Mouse (Mus musculus): ENCODE data around the gene Islr. TPM values are rescaled to one million over a fixed set of nuclear protein-coding genes. Genes with fewer than 3 reads are reported as not detected.

The Islr gene
- total RNA-seq, 2 experiments from 2014 or later: 31.4 to 33.0 TPM

DNA sequence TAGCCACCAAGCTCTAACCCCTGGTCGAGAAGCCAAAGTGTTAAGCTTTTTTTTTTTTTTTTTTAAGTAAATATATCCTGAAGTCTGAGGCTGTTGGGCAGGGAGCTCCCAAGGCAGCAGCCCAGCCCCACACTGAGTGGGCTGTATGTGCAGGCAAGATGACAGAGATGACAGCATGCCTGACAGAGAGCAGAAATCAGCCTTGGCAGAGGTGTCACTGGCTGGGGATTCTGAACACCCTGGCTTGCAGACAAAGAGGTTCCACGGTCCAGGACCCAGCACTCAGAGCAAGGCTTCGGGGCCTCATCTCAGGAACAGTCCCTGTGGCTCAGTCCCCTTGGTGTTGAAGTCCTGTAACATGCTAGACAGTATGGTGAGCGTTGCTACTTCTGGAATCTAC lies 44.3 kb downstream of the Islr start:
- DNase-seq (ENCODE audit: low spot score): peak; percentile 36
- intact Hi-C loops (cut with DNase I): loop anchor here (5.0 kb wide), 1 partner anchor 152 kb away; the partner anchor contains the start of gene Loxl1

DNA sequence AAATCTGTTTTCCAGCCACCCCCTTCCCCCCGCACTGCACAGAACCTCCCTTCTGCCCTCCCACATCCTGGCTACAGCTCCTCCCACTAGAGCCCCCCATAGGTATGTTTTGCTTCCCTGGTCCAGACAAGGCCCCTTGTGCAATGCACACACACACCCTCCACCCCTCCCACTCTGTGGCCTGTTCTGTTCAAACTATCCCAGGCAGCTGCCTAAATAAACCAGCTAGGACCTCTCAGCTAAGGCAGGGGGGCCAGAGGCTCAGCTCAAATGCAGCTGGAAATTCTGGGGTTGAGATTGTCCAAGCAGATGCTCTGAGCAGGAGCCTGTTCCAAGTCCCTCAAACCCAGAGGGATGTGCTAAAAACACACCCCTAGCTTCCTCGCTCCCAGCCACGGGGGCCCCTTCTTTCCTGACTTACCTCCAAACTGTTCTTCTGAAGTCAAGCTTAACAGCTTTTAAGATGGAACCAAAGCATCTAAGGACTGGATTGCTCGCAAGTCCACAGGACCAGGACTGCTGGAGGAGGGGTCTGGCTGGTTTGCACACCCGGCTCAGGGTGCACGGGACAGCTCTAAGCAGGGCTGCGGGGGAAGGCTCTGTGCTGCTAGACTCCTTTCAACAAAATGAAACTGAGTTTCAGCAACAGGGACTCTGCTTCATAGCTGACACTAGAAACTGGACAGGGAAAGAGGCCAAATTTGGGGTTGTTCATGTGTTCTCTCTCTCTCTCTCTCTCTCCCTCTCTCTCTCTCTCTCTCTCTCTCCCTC lies 45.4 kb downstream of the Islr start:
- DNase-seq (ENCODE audit: low spot score): peak; percentile 48
- intact Hi-C loops (cut with DNase I): loop anchor here (5.0 kb wide), 1 partner anchor 154 kb away; the partner anchor contains the start of gene Loxl1

DNA sequence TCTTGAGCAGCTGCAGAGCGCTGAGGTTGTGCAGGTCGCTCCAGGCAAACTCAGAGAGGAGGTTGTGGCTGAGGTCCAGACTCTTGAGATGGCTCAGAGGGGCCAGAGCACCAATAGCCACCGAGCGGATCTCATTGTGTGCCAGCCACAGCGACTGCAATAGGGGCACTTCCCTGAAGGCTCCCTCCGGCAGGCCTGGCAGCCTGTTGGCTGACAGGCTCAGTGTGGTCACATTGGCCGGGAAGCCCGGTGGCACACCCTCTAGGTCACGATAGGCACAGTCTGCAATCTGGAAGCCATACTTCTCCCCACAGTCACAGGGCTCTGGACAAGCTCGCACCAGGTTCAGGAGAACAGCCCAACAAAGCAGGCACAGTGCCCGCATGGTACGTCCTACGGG lies 46.3 kb downstream of the Islr start:
- no peak for DNase-seq (ENCODE audit: low spot score)
- intact Hi-C loops (cut with DNase I): loop anchor here (5.0 kb wide), 1 partner anchor 154 kb away; the partner anchor contains the start of gene Loxl1

DNA sequence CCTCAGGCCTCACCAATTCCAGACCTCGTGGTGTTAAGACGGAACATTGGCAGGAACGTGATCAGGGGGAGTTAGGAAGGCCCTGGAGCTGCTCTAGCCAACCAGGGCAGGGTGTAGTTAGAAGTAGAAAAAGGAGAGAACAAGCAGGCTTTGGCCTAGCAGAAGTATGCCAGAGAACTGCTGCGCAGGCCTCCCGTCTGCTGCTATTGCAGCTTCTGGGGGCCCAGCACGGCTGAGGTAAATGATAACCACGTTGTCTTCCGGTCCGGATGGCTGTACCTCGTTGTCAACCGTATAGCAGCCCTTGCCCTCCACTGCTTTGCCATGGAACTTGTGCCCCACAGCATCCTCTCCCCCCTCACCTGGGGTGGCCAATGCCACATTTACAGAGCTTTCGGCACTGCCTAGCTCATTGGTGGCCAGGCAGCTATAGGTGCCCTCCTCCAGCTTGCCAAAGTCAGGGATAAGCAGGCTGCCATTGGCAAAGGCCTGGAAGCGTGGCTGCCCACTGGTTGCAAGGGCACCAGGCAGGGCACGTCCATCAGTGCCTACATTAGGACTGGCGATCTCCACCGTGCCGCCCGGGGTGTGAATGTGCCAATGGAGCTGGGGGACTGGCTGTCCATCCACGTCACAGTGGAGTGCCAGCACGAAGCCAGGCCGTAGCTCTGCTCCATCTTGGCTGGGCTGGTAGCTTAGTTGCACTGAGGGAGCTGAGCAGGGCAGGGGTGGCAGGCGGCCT lies 47.1 kb downstream of the Islr start:
- DNase-seq (ENCODE audit: low spot score): no peak
- intact Hi-C loops (cut with DNase I): loop anchor here (5.0 kb wide), 1 partner anchor 155 kb away; the partner anchor contains the start of gene Loxl1

DNA sequence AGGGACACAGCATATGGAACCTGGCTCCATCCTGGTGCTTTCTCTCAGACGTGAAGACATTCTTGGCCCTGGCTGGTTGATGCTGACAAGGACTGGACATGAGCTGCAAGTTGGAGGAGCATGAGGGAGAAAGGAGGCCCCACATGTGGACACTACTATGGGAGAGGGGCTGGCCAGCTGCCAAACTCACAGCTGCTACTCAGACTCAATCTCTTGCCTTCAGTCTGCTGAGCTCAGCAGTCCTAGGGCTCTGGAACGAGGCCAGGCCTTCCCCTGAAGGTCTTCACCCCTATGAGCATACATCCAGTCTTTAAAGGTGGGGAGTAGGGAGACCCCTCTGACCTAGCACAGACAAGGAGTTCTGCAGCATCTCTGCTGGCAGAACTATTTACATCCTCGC lies 48.7 kb downstream of the Islr start:
- intact Hi-C loops (cut with DNase I): loop anchor here (5.0 kb wide), 1 partner anchor 157 kb away; the partner anchor contains the start of gene Loxl1
- DNase-seq (ENCODE audit: low spot score): no peak

DNA sequence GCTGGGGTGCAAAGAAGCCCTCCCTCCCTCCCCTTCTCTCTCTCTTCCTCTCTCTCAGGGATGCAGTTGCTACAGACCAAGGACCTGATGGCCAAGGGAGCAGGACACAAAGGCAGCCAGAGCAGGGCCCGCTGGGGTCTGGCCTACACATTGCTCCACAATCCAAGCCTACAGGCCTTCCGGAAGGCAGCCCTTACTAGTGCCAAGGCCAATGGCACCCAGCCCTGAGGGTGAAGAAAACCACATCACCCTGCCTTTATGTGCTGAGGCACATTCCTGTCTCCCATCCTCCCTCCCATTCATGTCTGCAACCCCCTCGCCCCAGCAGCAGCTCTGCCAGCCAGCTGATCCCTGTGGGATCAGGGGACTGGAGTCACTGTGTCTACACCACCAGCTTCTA lies 51.0 kb downstream of the Islr start:
- DNase-seq (ENCODE audit: low spot score): no peak
- intact Hi-C loops (cut with DNase I): no loop called here

DNA sequence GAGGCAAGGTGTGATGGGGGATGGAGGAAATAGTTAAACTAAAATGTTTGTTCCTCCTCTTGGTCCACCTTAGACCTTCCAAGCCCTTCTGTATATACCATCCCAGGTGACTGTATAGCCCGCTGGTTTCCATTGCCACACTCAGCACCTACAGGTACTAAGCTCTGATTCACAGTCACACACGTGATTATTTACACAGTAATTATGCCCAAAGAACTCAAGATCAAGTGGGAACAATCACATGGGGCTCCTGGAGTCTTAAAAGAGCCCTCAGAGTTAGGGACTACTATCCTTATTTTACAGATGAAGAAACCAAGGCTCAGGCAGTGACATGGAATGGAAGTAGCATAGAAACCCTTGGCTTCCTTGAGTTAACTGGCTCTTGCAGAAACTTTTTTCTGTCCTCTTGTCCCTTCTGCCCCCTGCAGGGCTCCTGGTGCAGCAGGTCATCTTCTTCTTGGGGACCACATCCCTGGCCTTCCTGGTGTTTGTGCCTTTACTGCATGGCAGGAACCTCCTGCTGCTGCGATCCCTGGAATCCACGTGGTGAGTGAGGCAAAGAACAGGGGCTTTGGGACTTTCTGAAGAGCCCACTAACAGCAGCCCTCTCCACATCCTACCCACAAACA lies 53.3 kb downstream of the Islr start:
- intact Hi-C loops (cut with DNase I): no loop called here
- no peak for DNase-seq (ENCODE audit: low spot score)

DNA sequence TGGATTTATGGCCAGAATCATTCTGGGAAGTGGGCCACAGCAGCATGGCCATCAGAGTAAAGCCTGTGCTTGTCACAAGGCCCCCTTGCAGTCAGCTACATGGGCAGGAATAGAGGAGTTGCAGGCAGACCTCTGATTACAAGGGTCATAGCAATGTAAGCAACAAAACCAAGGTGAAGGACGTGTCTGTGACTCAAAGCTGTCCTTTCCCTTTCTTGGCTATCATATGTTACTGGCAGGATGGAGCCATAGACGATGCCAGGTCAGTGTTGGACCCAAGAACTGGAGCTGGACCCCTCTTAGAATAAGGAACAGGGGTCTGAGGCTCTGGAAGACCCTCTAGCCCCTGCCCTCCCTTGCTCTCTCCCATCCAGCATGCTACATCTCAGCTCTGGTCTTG lies 55.3 kb downstream of the Islr start:
- no peak for DNase-seq (ENCODE audit: low spot score)
- intact Hi-C loops (cut with DNase I): no loop called here

DNA sequence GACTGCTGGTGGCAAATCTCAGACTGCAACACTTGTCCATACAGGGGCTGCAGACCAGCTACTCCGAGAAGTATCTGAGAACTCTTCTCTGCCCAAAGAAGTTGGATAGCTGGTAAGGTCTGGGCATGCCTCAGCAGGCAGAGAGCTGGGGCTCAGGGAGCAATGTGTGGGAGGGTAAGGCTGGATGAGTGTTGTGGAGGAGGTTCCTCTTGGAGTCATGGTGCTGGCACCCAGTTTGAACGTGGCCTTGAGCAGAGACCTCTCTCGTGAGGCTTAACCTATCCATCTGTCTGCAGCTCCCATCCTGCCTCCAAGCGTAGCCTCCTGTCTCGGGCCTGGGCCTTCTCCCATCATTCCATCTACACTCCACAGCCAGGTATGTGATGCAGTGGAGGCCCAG lies 58.7 kb downstream of the Islr start:
- DNase-seq (ENCODE audit: low spot score): no peak
- intact Hi-C loops (cut with DNase I): no loop called here

DNA sequence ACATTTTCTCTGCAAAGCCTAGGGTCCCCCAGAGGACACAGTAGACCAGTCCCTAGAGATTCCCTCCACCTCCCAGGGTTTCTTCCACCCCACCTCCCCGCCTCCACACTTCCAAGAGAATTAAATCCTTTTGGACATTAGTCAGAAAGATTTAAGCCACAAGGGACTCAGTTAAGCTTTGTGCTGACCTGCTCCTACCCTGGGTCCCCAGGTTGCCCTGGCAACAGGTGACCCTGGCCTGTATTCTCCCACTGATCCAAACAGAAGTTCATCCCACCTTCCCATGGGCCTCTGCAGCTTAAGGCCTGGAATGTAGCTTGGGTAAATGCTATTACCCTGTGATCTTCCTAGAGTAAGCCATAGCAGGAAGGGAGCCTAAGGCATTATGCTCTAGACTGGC lies 59.4 kb downstream of the Islr start:
- no peak for DNase-seq (ENCODE audit: low spot score)

DNA sequence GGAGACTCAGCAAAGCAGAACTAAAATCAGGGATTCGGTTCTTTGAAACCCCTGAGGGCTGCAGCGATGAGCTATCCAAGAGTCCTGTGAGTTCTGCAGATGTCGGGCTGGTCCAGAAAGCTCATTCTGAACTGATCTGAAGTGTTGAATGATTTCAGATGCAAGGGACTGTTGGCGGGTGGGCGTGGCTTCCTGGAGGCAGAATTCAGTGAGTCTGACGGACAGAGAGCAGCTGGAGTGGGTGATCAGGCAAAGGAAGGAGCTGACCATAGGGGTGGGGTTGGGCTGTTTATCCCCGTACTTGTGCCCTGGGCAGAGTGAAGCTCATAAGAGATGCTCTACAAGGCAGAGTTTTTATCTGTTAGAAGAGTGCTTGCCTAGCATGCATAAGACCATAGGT lies 60.7 kb downstream of the Islr start:
- intact Hi-C loops (cut with DNase I): no loop called here
- DNase-seq (ENCODE audit: low spot score): no peak

More for the DNA sequence above, 59.4 kb downstream of the Islr start:
- intact Hi-C loops (cut with DNase I): no loop called here

DNA sequence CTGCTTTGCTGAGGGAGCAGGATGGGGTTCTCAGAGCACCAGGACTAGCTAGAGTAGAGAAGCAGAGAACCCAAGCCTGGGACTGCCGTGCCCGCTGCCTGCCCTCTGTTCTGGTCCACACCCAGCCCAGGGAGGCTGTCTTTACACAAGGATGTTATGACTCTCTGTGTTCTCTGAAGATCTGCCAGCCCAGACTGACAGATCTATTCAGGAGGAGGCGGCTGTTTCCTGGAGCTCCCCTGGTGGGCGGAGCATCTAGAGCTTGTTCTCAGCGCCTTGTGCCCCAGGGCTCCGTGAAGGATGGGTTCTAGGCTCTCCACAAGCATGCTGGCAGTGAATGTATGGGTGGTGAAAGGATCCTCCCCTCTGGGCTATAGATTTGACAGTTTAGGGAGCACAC lies 64.2 kb downstream of the Islr start:
- DNase-seq (ENCODE audit: low spot score): peak; percentile 26
- intact Hi-C loops (cut with DNase I): no loop called here

DNA sequence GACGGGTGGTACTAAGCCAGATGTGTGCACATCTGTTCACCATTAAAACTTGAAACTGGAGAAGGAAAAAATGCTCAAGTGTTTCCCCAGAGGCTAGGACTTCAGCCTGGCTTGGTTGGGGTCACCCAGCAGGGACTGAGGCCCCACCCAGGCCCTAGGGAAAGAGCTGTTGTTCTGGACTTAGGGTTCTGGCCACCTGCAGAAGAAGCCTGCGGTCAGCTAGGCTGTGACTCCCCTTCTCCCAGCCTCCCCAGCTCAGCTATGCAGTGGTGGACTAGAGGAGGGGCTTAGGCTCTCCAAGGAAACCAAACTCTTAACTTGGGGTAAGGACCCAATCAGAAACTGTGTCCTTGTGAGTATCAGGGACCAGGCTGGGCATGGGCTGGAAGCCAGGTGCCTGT lies 68.2 kb downstream of the Islr start:
- intact Hi-C loops (cut with DNase I): no loop called here
- no peak for DNase-seq (ENCODE audit: low spot score)

DNA sequence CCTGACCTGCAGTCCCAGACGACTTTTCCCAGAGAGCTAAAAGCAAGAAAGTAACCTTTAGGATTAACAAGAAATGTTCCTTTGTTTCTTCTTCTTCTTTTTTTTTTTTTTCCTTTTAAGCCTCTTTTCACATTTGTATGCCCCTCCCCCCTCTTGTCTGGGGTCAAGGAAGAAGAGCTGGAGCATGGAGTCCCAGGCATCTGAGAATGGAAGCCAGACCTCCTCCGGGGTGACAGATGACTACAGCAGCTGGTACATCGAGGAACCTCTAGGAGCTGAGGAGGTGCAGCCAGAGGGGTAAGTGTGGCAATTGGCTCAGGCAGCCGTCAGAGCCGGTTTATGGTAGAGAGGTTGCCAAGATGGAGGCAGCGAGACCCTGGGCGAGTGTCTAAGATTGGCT lies 69.2 kb downstream of the Islr start:
- no peak for DNase-seq (ENCODE audit: low spot score)
- intact Hi-C loops (cut with DNase I): no loop called here

DNA sequence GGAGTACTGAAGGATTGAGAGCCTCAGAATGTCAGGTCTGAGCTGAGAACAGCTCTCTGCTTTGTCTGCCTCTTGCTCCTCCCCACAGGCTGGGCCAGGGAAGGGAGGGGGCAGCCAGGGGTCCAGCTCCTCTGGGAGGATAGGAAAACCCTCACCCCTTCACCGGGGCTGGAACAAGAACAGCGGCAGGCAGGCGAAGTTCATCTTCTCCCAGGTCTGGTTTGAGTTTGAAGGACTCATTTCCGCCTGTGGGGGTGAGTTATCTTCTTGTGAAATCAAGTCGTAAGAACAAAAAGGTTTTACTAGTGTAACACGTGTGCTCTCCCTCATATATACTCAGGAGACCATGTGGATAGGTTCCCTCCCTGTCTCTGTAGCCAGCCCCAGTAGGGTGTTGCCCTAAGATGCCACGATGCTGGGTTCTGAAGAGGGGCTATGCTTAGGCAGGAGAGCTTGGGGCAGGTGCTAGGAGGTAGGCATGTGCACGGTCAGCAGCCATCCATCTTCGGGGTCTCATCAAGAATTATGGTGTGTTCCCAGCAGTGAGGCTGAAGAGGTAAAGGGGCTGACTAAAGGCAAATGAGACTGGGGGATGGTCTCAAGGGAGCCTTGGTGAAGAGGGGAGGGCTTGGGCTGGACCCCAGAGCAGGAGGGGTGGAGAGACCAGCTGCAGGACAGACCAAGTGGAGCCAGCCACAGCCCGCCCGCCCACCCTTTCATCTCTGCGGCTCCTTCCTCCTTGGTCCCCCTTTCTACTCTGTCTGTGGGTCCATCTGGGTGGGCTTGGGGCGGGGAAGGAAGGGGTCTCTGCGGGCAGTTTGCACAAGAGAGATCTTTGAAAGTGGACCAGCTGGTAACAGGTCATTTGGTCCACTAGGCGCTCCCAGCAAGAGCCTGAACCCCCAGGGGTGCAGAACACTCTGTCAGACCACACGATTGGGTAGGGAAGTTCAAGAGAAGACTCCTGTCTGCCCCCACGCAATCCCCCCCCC lies 69.9 kb downstream of the Islr start:
- DNase-seq (ENCODE audit: low spot score): no peak
- intact Hi-C loops (cut with DNase I): no loop called here

DNA sequence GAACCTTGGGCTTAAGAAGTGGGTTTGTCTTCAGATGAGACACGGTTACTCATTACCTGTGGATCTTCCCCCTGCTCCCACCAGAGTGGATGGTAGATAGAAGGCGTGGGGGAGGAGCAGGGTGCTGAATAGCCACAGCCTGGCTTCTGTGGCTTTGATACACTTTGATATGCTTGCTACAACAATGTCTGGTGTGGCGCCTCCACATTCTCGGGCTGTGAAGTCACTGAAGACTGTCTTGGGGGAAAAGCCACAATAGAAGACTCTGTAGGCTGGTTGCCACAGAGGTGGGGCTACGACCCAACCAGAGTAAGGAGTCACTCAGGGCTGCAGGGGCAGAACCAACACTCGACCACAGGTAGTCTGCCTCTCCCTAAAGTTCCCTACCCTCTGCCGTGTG lies 72.4 kb downstream of the Islr start:
- no peak for DNase-seq (ENCODE audit: low spot score)
- intact Hi-C loops (cut with DNase I): no loop called here

DNA sequence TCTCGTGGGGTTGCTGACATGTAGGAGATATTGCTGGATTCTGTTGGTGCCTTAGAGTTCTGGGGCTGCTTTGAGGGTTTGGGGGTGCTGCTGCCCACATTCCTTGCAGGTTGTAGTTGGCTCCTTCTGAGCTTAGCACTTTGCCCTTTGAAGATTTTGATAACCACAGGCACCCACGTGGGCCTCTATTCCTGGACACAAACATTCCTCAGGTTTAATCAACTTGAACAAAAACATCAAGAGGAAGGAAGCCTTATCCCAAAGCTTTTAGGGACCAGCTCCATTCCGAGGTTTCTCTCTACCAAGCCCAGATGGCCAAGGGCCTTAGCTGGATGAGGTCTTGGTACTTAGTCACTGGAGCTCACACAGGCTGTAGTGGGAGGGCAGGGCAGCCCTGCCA lies 73.2 kb downstream of the Islr start:
- no peak for DNase-seq (ENCODE audit: low spot score)
- intact Hi-C loops (cut with DNase I): no loop called here

DNA sequence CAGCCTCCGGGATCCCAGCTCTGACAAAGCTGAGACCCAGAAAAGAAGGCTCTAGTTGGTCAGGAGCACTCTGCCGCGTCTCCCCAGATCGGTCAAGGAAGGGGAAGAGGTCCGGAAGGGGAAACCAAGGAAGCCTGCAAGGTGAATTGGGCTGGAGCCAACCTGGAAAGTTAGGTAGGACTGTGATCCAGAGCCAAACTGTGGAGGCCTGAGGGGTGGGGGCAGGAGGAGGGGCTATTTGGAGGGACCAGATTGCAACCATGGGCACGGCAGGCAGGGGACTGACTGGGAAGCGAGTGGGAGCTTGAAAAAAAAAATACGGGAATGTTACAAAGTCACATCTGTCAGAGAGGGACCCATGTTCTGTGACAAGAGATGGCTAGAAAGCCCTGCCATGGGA lies 74.6 kb downstream of the Islr start:
- no peak for DNase-seq (ENCODE audit: low spot score)
- intact Hi-C loops (cut with DNase I): no loop called here

DNA sequence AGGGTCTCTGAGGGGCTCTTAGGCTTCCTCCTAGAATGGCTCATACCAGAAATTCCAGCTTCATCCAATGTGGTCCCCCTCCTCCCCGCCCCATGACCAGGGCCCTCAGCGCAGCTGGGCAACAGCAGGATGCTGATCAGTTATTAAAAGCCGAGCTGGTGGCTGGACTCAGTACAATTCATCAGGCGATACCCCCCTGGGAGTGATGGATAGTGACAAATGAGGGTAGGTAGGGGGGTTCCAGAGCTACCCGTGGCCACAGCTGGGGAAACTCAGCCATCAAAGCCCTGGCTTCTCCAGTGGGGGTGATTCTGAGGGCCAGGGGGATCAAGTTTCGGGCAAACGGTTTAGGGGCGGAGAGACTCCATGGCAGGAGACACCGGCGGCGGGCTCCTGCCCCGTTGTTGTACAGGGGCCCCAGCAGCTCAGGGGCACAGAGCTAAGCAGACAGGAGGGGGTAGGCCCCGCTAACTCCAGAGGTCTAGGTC lies 75.1 kb downstream of the Islr start:
- intact Hi-C loops (cut with DNase I): no loop called here
- DNase-seq (ENCODE audit: low spot score): no peak
